Mouse (Mus musculus): ENCODE results near the gene Hoxc8.

GRCm38 (mm10) chr15:103034043-103034806 lies 43.8 kb downstream of the Hoxc8 start:
- TF ChIP-seq CTCF (IDR thresholded peaks at IDR 0.05; ENCODE audit: control insufficient read depth, insufficient read depth, insufficient read length) (no peak), USF1 (IDR thresholded peaks at IDR 0.05; ENCODE audit: low read depth) (peak; percentile 80)
